Mouse (Mus musculus): ENCODE measurements at regions not wholly inside any gene's neighbourhood (a gene's known extent, or its start where the extent isn't known, plus 50 kb on each side); places are given as distances from the start of the nearest gene placed in this dataset.
"Not testable (repeated sequence)": the region's sequence is repeated elsewhere in the genome, so short reads cannot be mapped to it uniquely, and the experiment has no call there.

DNA sequence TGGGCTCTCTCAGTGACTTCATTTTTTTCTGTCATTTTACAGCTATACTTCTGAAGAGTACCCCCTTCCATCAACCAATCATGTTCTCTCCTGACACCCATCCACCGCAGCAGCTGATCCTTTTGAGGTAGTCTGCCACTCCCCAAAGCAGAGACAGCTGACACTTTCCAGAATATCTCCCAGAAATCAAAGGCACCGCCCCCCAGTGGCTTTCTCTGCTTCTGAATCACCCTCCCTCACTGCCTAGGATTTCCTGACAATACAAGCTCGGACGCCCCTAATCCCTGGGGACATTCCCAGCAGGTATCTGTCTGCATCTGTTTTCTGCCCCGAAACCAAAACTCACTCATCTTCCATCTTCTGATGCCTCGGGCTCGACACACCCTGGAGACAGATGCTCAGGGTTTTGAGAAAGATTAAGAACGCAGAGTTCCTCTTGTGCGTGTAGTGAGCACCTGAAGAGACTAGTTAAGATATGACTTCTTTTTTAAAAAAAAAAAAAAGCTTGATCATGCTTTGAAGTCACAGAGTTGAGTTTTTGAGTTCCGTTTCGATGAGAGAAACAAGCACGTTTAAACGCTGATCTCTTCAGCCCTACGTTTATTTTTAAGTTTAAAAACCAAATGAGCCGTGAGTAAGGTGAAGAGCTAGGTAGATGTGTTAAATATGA lies 292.8 kb downstream of the Gadd45g start:
- no peak overlapping the region for H3K27ac ChIP-seq (ENCODE audit: insufficient read depth, low read depth, low read length)
- no peak for TF ChIP-seq POLR2A (IDR thresholded peaks at IDR 0.05; ENCODE audit: borderline replicate concordance, low read depth, low read length)
- TF ChIP-seq CTCF (IDR thresholded peaks at IDR 0.05; ENCODE audit: low read depth, low read length) = no peak
- H3K4me1 ChIP-seq (ENCODE audit: control insufficient read depth, insufficient read depth, low read length) = no peaks in the 10 kb centered on the region
- no peak overlapping the region for H3K4me3 ChIP-seq (ENCODE audit: insufficient read depth, low read length)

DNA sequence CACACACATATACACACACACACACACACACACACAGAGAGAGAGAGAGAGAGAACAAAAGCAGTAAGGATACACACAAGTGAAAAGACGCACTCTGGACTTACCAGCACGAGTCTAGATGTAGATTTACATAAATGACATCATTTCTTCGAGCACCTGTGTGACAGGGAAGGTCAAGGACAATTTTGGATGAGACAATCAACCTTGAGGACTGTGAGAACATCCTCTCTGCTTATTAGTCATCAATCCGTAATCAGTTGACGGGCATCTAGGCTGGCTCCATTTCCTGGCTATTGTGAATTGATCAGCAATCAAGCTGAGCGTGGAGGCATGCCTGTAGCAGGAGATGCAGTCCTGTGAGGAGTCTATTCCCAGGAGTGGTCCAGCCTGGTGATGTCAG lies 293.7 kb downstream of the Gadd45g start:
- H3K4me3 ChIP-seq (ENCODE audit: insufficient read depth, low read length) = no peak overlapping the region
- no peak for TF ChIP-seq CTCF (IDR thresholded peaks at IDR 0.05; ENCODE audit: low read depth, low read length)
- no peak for TF ChIP-seq POLR2A (IDR thresholded peaks at IDR 0.05; ENCODE audit: borderline replicate concordance, low read depth, low read length)
- H3K27ac ChIP-seq (ENCODE audit: insufficient read depth, low read depth, low read length) = no peak overlapping the region
- H3K4me1 ChIP-seq (ENCODE audit: control insufficient read depth, insufficient read depth, low read length) = no peaks in the 10 kb centered on the region

GRCm38 (mm10) chr13:52144066-52144465 lies 297.6 kb downstream of the Gadd45g start:
- H3K4me3 ChIP-seq (ENCODE audit: insufficient read depth, low read length); H3K27ac ChIP-seq (ENCODE audit: insufficient read depth, low read depth, low read length); H3K4me1 ChIP-seq (ENCODE audit: control insufficient read depth, insufficient read depth, low read length): not testable (repeated sequence)

DNA sequence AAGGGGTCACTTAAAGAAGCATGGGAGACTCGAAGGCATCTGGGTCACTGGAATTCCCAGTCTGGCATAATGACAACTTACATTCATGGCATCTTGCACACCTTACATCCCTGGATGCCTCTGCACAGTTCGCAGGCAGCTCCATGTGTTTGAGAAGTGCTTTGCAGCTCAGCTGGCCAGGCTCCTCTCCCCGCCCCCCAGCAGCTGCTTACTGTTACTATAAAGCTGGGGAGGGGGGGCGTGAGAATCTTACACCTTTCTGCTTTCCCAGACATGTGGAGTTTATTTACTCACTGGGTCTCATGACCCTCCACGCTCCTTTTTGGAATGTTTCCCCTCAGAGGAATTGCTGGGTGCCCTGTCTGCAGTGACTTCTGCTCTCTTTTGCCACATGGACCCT lies 299.4 kb downstream of the Gadd45g start:
- Histone ChIP-seq H3K27ac (ENCODE audit: insufficient read depth, low read depth, low read length) (no peak overlapping the region), H3K4me1 (ENCODE audit: control insufficient read depth, insufficient read depth, low read length) (no peaks in the 10 kb centered on the region), H3K4me3 (ENCODE audit: insufficient read depth, low read length) (no peak overlapping the region)
- TF ChIP-seq POLR2A (IDR thresholded peaks at IDR 0.05; ENCODE audit: borderline replicate concordance, low read depth, low read length) (no peak), CTCF (IDR thresholded peaks at IDR 0.05; ENCODE audit: low read depth, low read length) (no peak)

GRCm38 (mm10) chr13:52150281-52150680 lies 303.8 kb downstream of the Gadd45g start:
- Histone ChIP-seq H3K4me3 (ENCODE audit: insufficient read depth, low read length) (no peak overlapping the region), H3K27ac (ENCODE audit: insufficient read depth, low read depth, low read length) (no peak overlapping the region), H3K4me1 (ENCODE audit: control insufficient read depth, insufficient read depth, low read length) (no peaks in the 10 kb centered on the region)
- TF ChIP-seq CTCF (IDR thresholded peaks at IDR 0.05; ENCODE audit: low read depth, low read length) (no peak), POLR2A (IDR thresholded peaks at IDR 0.05; ENCODE audit: borderline replicate concordance, low read depth, low read length) (no peak)

DNA sequence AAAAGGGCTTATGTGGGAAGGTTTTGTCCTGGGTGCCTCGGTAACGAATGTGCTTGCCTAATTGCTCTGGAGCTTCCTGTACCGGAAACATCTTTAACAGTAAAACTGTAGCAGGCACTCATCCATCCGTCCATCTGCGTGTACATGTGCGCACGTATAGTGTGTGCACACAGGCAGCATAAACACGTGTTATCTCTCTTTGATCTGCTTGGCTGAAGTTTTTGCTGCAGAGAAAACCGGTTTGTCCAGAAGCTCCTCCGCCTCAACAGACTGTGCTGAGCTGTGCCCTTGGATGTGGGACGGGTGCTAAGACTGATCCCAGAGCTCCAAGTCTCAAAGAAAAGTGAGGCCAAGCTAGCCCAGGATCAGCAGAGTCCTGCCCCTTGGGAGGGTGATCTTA lies 305.3 kb downstream of the Gadd45g start:
- no peak overlapping the region for H3K4me3 ChIP-seq (ENCODE audit: insufficient read depth, low read length)
- no peak overlapping the region for H3K27ac ChIP-seq (ENCODE audit: insufficient read depth, low read depth, low read length)
- peaks cover 11% of the 10 kb centered on the region for H3K4me1 ChIP-seq (ENCODE audit: control insufficient read depth, insufficient read depth, low read length)
- TF ChIP-seq POLR2A (IDR thresholded peaks at IDR 0.05; ENCODE audit: borderline replicate concordance, low read depth, low read length) (no peak), CTCF (IDR thresholded peaks at IDR 0.05; ENCODE audit: low read depth, low read length) (no peak)

DNA sequence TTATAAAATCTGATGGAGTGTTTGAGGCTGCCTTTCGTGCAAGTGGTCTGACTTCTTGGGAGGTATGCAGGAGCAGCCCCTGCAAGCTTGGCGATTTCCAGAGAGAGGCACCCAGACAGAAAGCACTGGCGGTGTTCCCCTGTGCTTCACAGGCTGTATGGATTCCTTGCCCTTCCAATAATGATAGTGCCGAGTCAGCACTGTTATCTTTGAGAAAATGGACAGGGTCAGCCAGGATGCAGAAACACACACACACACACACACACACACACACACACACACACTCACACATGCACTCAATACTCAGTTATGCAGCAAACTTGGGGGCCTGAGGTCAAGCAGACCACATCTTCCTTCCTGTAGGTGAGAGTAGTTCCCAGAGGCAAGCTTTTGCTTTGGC lies 305.7 kb downstream of the Gadd45g start:
- TF ChIP-seq CTCF (IDR thresholded peaks at IDR 0.05; ENCODE audit: low read depth, low read length) (no peak), POLR2A (IDR thresholded peaks at IDR 0.05; ENCODE audit: borderline replicate concordance, low read depth, low read length) (no peak)
- Histone ChIP-seq H3K4me1 (ENCODE audit: control insufficient read depth, insufficient read depth, low read length) (peaks cover 11% of the 10 kb centered on the region), H3K27ac (ENCODE audit: insufficient read depth, low read depth, low read length) (no peak overlapping the region), H3K4me3 (ENCODE audit: insufficient read depth, low read length) (no peak overlapping the region)

- Histone ChIP-seq H3K4me3 (ENCODE audit: insufficient read depth, low read length) (no peak overlapping the region), H3K4me1 (ENCODE audit: control insufficient read depth, insufficient read depth, low read length) (peaks cover 11% of the 10 kb centered on the region), H3K27ac (ENCODE audit: insufficient read depth, low read depth, low read length) (no peak overlapping the region)
- TF ChIP-seq CTCF (IDR thresholded peaks at IDR 0.05; ENCODE audit: low read depth, low read length) = no peak
- TF ChIP-seq POLR2A (IDR thresholded peaks at IDR 0.05; ENCODE audit: borderline replicate concordance, low read depth, low read length) = no peak
Measured at GRCm38 (mm10) chr13:52153030-52153429, 306.6 kb downstream of the Gadd45g start.

GRCm38 (mm10) chr13:52153576-52153975 lies 307.1 kb downstream of the Gadd45g start:
- Histone ChIP-seq H3K4me3 (ENCODE audit: insufficient read depth, low read length) (no peak overlapping the region), H3K27ac (ENCODE audit: insufficient read depth, low read depth, low read length) (no peak overlapping the region), H3K4me1 (ENCODE audit: control insufficient read depth, insufficient read depth, low read length) (peaks cover 11% of the 10 kb centered on the region)
- TF ChIP-seq CTCF (IDR thresholded peaks at IDR 0.05; ENCODE audit: low read depth, low read length) = no peak
- TF ChIP-seq POLR2A (IDR thresholded peaks at IDR 0.05; ENCODE audit: borderline replicate concordance, low read depth, low read length) = no peak

DNA sequence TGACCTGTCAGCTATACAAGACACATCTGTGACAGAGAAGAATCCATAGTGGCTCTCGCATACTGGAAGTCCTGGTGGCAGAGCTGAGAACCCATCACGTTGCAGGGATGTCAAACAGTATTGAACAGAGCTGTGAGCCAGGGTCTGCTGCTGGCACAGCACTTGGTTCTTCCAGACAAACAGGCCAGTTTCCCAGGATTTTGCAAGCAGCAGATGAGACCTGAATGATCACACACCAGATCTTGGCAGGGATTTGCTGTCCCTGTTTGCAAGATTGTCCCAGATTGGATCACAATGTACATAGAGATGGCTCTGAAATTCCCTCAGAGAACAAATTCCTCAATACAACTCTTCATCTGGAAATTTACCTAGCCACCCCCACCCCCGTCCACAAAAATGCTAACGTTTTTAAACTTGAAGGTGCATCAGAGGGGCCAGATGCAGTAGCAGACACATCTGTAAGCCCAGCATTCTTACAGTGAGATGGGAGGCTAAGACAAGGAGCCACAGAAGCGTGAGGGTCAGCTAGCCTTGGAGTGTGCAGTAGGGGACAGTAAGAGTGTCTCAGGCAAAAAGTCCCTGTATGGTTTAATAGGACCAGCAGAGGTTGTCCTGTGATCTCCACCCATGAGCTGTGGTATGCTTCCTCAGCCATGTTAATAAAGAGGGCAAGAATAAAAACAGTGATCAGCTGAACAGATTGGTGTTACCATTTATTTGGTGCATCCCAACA lies 307.8 kb downstream of the Gadd45g start:
- Histone ChIP-seq H3K27ac (ENCODE audit: insufficient read depth, low read depth, low read length) (no peak overlapping the region), H3K4me3 (ENCODE audit: insufficient read depth, low read length) (no peak overlapping the region)

More for the DNA sequence above, 307.8 kb downstream of the Gadd45g start:
- no peak for TF ChIP-seq CTCF (IDR thresholded peaks at IDR 0.05; ENCODE audit: low read depth, low read length)
- no peak for TF ChIP-seq POLR2A (IDR thresholded peaks at IDR 0.05; ENCODE audit: borderline replicate concordance, low read depth, low read length)
- peaks cover 11% of the 10 kb centered on the region for H3K4me1 ChIP-seq (ENCODE audit: control insufficient read depth, insufficient read depth, low read length)
